Mouse (Mus musculus) fibroblast of lung, adult 2 months (primary cell): ENCODE data around the gene Atp2c2.

ENCODE experiments used
- DNase-seq: peaks from one replicate; pipeline ENCODE4 v3.0.0-alpha.2; 2011; ENCODE audit warnings: low read depth

Gene Atp2c2

GRCm38 (mm10) chr8:119785764-119786405 is 86.1 kb downstream of the Atp2c2 start:
- no peak for DNase-seq

DNA sequence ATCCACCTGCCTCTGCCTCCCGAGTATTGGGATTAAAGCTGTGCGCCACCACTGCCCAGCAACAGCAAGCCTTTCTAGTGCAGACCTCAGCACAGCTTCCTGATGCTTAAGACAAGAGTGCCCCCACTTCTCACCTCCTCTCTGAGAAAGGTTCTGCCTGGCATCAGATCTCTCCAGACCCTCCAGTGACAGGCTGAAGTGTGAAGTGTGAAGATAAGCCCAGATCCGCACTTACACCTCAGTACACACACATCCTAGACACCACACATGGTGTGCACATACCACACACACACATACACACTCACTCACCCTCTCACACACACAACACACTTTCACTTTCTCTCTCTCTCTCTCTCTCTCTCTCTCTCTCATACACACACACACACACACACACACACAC is 87.1 kb downstream of the Atp2c2 start:
- DNase-seq = no peak

DNA sequence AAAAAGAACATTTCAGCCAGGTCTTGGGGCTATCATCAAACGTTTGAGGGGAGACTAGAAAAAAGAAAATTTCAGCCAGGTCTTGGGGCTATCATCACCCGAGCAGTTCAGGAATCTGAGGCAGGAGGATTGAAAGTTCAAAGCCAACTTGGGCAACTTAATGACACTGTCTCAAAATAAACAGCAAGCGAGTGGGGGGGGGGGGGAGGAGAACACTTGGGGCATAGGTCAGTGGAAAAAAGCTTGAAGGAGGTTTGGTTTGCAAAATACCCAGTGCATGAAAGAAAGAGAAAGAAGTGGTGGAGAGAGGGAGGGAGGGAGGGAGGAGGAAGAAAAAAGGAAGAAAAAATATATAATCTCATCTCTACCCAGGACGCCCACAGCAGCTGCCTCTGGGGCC is 87.5 kb downstream of the Atp2c2 start:
- no peak for DNase-seq

DNA sequence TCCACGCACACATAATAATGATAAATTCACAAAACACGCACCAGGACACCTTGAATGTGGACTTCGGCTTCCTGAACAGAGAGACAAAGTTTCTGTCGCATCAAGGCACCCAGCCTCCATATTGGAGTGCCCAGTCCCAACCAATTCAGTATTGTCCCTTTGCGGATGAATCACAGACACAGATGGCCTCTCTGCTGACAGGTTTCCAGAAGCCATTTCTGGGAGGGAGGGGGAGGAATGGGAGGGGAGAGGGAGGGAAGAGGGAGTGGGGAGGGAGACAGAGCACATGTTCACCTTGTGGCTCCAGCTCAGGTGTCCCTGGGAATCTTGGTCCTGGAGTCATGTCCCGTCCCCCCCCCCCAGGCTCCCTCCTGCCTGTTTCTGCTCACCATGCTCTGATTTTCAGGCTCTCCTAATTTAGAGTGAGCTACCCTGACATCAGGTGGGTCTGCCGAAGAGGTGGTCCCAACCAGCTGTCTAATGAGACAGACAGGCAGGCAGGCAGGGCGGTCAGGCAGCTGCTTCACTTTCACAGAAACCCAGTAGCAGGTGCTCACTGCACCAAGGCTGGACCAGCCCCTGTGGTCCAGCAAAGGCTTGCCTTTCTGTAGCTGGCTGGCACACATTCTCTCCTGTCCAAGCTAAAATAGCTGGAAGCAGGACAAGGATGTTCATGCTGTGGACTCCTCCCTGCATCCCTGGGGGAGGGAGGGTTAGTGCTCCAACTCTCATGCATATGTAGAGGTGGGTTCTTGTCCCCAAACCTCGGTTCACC is 89.0 kb downstream of the Atp2c2 start:
- no peak for DNase-seq

- DNase-seq = no peak
Measured at GRCm38 (mm10) chr8:119789581-119789980, 89.8 kb downstream of the Atp2c2 start.

GRCm38 (mm10) chr8:119791804-119792704 is 92.2 kb downstream of the Atp2c2 start:
- DNase-seq = no peak

DNA sequence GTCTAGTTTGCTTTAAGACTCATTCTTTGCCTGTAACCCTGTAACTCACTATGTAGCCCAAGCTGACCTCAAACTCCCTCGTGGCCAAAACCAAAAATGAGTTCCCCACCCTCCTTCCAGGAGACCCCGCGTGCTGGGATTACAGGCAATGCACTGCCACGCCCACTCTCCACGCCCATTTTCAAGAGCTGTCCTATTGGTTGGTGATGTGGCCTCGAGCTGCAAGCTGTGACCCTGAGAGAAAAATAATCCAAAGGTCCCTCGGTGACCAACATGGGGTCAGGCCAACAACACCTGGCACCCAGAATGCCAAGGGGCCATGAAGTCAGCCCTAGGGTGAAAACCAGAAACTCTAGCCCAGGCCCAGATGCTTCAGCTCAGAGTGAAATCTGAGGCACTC is 94.9 kb downstream of the Atp2c2 start:
- no peak for DNase-seq

DNA sequence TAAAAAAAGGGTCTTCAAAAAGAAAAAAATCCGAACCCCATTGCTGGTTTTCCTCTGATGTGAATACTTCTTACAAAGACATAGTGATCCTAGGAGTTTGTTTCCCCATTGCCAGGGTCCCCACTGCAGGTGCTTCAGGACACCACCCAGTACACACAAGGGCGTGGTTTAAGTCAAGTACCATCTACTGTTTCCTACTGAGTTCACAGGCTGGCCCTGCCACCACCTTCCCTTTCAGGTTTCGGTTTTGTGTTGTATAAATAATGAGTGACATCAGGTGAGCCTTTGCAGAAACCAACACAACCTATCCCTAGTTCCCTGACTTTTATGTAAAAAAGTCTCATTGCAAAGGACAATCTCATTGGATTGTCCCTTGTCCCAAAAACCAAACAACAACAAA is 95.8 kb downstream of the Atp2c2 start:
- no peak for DNase-seq

GRCm38 (mm10) chr8:119798170-119798964 is 98.6 kb downstream of the Atp2c2 start:
- DNase-seq = no peak

DNA sequence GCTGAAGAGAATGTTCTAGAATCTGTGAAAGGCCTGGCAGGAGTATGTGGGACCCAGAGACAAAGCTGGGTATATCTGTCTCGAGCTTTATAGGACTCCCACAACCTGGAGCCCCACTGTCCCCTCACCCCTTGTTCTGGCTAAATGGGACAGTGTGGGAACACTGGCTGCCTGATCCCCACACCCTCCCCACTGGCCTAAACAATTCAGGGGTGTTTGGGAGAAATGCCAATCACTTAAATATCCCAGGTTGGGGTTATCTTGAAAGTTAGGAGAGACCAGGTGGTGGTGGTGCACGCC is 99.1 kb downstream of the Atp2c2 start:
- DNase-seq = no peak

DNA sequence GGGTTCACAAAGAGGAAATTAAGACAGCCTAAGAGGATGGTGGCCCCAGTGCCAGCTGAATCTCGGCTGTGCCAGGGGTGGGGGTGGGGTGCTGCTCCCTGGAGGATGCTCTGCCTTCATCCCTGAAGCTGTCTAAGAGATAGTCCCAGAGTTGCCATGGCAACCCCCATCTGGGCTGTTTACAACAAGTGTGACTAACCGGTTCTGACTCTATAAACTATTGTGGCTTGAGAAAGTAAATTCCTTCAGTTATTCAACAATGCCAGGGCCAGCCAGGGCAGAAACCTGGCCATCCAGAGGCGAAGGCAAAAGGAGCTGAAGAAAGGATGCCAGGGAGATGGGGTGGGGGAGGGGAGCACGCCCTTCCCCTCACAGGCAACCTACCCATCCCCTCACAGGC is 101.4 kb downstream of the Atp2c2 start:
- no peak for DNase-seq

DNA sequence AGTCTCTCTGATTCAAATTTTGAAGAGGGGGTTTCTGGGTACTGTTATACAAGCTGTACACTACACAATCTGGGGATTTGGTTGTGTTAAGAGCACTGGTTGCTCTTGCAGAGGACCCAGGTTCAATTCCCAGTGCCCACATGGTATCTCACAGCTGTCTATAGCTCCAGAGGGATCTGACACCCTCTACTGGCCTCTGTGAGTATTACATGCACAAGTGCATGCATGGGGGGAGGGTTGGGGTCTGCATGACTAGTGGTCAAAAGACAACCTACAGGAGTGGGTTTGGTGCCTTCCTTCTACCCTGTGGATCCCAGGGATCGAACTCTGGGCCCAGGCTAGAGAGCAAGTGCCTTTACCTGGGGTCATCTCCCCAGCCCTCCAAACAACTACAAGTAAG is 102.8 kb downstream of the Atp2c2 start:
- no peak for DNase-seq

DNA sequence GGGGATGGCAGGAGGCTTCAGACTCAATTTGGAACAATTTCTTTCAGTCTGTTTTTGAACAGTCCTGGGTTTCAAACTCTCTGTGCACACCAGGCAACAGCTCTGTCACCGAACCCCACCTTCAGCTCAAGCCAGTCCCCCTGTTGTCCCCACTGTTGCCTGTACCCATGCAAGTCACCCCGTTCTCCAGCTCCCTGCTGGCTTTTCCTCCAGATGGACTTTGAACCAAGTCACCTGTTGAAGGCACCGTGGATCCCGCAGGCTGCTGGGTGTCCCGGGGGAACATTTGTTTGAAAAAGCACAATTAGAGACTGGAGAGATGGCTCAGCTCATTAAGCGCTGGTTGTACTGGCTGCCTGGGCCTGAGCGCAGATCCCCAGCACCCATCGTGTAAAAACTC is 105.5 kb downstream of the Atp2c2 start:
- no peak for DNase-seq

GRCm38 (mm10) chr8:119806422-119807263 is 106.8 kb downstream of the Atp2c2 start:
- no peak for DNase-seq
